Mouse (Mus musculus) cerebellum, adult 2 months (tissue): ENCODE data around the gene Mroh2a.

Source experiments
- CTCF ChIP-seq: fragments of 200-500 bp; IDR thresholded peaks from 2 replicates; pipeline ENCODE4 v1.5.1; 2011; ENCODE audit warnings: low read depth, mild to moderate bottlenecking, control low read depth, low read length, moderate library complexity, borderline replicate concordance; ENCODE audit not compliant: insufficient read depth
- POLR2A ChIP-seq: fragments of 200-500 bp; IDR thresholded peaks from 2 replicates; pipeline ENCODE4 v1.6.1; 2011; ENCODE audit warnings: low read length, control low read depth, borderline replicate concordance; ENCODE audit not compliant: insufficient read depth

GRCm38 (mm10) chr1:88219054-88219453 lies 7.7 kb upstream of the Mroh2a start:
- TF ChIP-seq CTCF (no peak), POLR2A (no peak)
